Mouse (Mus musculus) megakaryocyte-erythroid progenitor cell, adult 5-6 weeks (primary cell): ENCODE results near the gene Gpr156. TPM values are rescaled to one million over a fixed set of nuclear protein-coding genes. Genes with fewer than 3 reads are reported as not detected.
A peak's percentile ranks its signal among the peaks of the same experiment; 100 is the strongest.

Experiments used
- ATAC-seq: replicated peaks from 2 replicates; pipeline ENCODE4 v1.8.0; 2016; ENCODE audit warnings: mild to moderate bottlenecking, inconsistent platforms; ENCODE audit not compliant: severe bottlenecking, poor library complexity, low FRiP score, low TSS enrichment
- total RNA-seq, 2 experiments: library from RNA; stranded (forward) in 1 of 2; stranded (reverse) in 1 of 2; fragments of 200-1000, 215-1000 nt in 1 of 2; fragments of >200 nt in 1 of 2; fragmentation: Nextera tagmentation in 1 of 2; gene quantifications; 2 replicates each; pipeline ENCODE4 v1.2.3; 2014 to 2017

The Gpr156 gene
- total RNA-seq, 2 experiments from 2014 or later: not detected

GRCm38 (mm10) chr16:37989796-37990195 lies 73.5 kb downstream of the Gpr156 start:
- no peak for ATAC-seq

DNA sequence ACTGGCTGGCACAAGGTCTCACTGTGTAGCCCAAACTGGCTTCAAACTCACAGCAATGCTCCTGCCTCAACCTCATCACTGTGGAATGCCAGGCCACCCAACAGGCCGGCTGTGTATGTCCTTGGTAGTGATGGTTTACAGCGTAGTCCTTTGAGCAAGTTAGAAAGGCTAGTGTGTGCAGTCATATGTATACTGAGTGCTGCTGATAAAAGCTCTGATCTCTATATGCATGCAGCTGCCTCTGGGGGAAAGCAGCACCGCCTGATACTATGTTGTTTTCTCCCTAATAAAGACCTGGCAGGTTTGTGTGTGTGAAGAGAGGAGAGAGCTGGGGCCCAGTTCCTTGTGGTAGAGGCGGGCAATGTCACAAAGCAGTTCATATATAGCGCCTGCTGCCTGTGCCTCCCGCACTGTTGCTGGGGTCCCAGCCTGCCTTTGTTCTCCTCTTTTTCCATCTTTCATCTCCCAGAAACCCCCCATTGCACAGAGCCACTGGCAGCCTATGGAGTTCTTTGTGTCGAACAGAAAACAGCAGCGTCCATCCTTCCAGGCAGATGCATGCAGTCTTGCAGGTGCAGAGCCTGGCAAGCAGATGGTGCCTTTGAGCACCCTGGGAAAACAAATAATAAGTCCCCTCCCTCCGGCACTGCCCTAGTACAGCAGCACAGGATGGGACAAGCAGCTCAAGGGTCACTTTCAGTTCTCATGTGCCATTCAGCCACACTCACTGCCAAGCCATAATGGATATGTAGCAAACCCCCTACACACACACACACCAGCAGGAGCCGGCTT lies 74.5 kb downstream of the Gpr156 start:
- ATAC-seq: no peak

- ATAC-seq: no peak
Observed at GRCm38 (mm10) chr16:37992806-37993205, 76.5 kb downstream of the Gpr156 start.

DNA sequence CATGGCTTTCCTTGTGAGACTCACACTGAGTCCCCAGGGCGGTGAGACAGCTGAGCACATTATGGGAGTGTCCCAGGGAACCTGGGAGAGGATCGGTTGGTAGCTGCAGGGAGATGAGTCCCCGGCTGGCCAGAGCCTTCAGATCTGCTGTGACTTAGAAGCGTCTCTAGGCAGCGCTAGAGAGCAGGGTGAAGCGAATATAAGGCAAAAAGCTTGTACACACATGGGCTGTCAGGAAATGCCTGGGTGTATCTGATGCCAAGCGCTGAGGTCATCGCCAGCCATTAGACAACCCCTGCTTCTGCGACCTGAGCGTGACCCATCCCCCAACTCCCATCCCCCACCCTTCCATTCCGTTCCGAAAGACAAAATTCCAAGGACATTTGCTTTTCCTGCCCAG lies 78.4 kb downstream of the Gpr156 start:
- peak; percentile 92 for ATAC-seq

DNA sequence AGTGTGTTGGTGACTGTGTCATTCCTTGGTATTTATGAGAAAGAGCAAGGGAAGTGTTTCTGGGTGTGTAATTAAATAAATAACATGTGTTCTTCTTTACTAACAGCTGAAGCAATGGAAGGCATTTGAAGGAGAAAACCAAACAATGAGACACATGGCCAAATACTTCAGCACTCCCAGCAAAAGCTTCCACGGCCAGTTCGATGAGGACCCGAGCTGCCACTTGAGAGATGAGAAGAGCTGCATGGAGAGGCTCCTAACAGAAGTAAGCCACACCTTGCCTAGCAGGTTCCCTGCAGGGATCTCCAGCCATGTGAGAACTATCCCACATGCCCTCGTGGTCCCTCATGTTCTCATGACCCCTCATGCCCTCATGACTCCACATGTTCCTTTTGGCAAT lies 81.5 kb downstream of the Gpr156 start:
- no peak for ATAC-seq

GRCm38 (mm10) chr16:37999762-38000161 lies 83.5 kb downstream of the Gpr156 start:
- no peak for ATAC-seq

DNA sequence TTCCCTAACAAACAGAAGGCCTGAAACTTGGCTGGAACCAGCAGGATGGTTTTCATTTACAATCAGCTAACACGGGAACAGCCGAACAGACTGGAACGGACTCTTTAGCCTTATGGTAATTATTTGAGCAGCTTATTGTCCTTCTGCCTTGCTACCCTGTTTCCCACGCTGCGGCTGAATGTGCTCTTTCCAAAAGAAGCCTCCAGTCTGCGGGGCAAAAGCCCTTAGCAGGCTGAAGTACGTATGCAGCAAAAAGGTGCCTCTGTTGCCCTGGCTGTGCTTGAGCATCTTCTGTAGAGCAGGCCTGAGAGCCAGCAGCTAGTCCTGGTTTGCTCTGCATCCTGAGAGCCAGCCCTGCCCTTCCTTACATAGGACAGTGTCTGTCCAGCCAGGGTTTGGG lies 83.9 kb downstream of the Gpr156 start:
- ATAC-seq: no peak

- ATAC-seq: no peak
Observed at GRCm38 (mm10) chr16:38001766-38002165, 85.5 kb downstream of the Gpr156 start.

- ATAC-seq: no peak
Observed at GRCm38 (mm10) chr16:38002485-38002884, 86.2 kb downstream of the Gpr156 start.

- ATAC-seq: no peak
Observed at GRCm38 (mm10) chr16:38004486-38005020, 88.3 kb downstream of the Gpr156 start.

DNA sequence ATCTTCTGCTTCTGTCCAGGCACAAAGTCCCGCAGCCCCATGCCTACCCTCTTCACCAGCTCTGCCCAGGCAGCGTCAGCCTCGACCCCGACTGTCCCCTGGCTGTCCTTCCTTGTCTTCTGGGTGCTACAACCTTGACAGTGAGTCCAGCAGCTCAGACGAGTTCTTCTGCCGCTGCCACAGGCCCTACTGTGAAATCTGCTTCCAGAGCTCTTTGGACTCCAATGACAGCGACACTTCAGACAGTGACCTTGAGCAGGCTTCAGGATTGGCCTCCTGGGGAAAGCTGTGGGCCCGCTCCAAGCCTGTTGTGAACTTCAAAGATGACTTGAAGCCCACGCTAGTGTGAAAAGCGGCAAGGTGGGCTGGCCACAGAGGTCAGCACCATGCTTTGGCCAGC lies 89.2 kb downstream of the Gpr156 start:
- ATAC-seq: no peak

- ATAC-seq: no peak
Observed at GRCm38 (mm10) chr16:38008371-38008770, 92.1 kb downstream of the Gpr156 start.

- ATAC-seq: no peak
Observed at GRCm38 (mm10) chr16:38009041-38009825, 92.9 kb downstream of the Gpr156 start.

- no peak for ATAC-seq
Observed at GRCm38 (mm10) chr16:38011486-38011885, 95.2 kb downstream of the Gpr156 start.

DNA sequence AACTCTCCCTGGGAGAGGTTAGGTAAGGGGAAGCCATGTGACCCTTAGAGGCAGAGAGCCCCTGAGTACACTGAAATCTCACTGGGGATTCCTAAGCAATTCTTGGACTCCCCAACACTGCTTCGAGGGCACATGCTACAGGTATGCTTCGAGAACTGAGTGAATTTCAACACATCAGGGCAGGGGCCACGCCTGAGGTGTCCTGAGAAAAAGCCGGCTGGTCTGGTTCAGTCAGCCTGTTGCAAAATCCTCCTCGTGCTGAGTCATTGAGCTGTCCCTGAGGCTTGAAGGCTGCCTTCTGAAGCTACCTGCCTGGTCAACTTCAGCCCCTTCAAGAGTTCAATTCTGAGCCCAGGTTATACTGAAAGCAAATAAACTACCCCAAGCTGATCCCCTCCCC lies 96.1 kb downstream of the Gpr156 start:
- ATAC-seq: no peak

DNA sequence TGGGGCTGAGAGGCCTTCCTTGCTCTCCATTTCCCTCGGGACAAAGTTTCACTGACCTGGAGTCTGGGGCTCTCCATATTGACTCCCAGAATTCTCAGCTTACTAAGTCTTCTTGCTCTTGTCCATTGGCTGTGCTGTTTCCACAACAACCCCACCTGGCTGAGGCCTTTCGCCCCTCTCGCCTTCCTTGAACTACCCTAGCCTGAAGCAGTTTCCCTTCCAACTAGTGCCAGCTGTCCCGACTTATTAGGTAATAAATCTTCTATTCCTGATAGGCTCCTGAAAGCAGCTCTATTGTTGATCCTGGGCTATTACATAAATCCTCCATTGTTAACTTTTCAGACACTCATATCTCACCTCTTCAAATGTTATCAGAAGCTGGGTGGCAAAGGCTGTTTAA lies 96.6 kb downstream of the Gpr156 start:
- no peak for ATAC-seq

GRCm38 (mm10) chr16:38014951-38015350 lies 98.7 kb downstream of the Gpr156 start:
- ATAC-seq: no peak

- no peak for ATAC-seq
Observed at GRCm38 (mm10) chr16:38016928-38017524, 100.7 kb downstream of the Gpr156 start.

- no peak for ATAC-seq
Observed at GRCm38 (mm10) chr16:38017958-38018376, 101.7 kb downstream of the Gpr156 start.

DNA sequence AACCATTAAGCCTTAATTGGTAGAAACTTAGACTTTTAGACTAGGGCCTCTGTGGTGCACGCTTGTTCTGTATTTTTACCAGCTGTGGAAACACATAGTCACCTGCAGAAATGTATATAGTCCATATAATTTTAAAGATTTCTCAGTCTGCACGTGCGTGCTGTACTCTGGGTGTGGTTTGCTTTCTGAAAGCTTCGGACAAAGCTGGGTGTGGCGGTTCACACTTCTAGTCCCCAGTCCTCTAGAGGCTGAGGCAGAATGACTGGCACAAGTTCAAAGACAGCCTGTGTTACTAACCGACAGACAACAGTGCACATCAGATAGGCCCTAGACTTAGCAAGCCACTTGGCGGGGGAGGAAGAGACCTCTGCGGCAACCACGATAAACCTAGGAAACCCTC lies 116.3 kb downstream of the Gpr156 start:
- peak; percentile 95 for ATAC-seq
